Mouse (Mus musculus) G1E-ER4 (cell line): ENCODE data around the gene Nelfb. TPM values are rescaled to one million over a fixed set of nuclear protein-coding genes. Genes with fewer than 3 reads are reported as not detected.

Source experiments
- GATA1 ChIP-seq: IDR thresholded peaks from one replicate; pipeline ENCODE4 v1.8.0; 2012; ENCODE audit warnings: low read length, inconsistent platforms
- polyA plus RNA-seq: library from polyadenylated mRNA; stranded (reverse); fragments of >175 nt; gene quantifications from 2 replicates; pipeline ENCODE4 v1.2.3, GENCODE M21; 2012

Gene Nelfb
- polyA plus RNA-seq, 1 experiment, result 34.1 TPM

DNA sequence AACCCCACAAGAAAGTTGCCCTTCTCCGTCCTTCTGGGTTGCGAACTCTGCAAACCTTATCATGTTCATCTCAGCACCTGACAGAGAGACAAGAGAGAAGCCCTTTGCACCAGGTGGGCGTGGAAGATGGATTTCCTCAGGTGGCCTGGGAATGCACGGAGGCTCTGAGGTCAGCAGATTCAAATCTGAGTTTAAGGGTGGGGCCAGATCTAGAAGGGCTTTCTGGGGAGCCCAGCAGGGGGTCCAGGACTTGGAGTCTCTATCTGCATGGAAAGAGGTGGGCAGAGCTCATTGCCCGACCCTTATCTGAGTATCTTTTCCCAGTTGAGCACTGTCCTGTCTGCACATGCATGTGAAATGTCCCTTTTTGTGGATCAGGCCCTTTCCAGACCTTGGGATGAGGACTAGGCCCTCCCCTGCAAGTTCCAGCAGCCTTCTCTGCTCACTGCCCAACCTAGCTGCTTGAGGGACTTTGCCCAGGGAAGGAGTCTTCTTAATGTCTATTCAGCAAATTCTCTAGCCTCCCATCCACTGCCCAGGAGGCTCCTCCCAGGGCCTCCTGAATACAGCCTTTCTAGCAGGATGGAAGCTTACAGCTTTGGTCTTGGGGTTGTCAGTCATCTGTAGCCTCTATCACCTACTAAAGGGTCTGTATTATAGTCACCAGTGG lies 23.4 kb upstream of the Nelfb start:
- TF ChIP-seq GATA1, result no peak

DNA sequence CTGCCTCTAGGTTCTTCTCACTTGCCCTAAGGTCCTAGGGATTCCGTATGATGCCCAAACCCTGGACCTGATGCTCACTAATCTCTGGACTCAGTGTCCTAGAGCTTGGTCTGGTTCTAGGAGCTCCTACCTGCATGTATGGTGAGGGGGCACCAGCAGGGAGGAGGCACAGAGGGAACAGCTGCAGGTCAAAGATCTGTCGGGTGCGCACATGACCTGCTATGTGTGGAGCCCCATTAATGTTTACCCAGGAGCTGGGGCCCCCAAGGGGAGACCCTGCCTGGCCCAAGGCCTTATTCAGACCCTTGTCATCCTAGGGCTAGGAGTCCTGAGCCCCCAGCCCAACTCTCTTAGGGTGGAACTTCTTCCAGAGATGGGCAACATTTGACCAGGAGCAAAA lies 22.8 kb upstream of the Nelfb start, which contains the start of gene Slc34a3:
Gene Slc34a3 (minus strand): TSS at position 315 of the 400 bp plus-strand sequence.
- no peak for TF ChIP-seq GATA1

DNA sequence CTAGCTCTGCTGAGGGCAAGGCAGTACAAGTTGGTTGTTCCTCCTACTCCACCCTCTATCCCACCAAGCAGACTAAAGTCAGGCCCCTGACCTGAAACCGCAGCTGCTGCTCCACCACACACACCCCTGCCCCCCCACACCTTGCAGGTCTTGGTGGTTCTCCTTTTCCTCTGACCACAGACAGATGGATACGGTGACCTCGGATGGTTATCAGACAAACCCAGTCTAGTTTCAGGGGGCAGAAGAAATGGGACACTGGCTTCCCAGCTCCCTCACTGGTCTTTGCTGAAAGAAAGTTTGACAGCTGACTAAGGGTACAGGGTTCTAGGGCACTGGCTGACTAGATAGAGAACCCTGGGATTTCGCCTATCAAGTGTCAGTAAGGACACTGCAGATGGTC lies 22.1 kb upstream of the Nelfb start:
- peak; percentile 66 for TF ChIP-seq GATA1

DNA sequence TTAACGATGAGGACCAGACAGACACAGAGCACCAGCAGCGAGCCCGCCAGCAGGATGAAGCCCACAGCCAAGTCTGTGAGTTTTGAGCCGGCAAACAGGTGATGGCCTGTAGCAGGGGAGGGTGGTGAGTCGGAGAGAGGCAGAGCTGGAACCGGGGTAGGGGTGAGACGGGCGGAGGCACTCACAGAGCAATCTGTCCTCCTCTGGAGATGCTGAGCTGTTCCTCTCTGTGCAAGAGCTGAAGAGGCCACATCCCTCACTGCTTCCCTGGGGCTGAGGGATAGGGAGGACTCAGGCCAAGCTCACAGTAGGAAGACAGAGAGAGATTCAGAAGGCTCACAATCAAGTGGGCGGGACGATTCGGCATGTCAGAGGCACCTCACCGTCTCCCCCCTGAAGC lies 19.7 kb upstream of the Nelfb start:
- no peak for TF ChIP-seq GATA1

DNA sequence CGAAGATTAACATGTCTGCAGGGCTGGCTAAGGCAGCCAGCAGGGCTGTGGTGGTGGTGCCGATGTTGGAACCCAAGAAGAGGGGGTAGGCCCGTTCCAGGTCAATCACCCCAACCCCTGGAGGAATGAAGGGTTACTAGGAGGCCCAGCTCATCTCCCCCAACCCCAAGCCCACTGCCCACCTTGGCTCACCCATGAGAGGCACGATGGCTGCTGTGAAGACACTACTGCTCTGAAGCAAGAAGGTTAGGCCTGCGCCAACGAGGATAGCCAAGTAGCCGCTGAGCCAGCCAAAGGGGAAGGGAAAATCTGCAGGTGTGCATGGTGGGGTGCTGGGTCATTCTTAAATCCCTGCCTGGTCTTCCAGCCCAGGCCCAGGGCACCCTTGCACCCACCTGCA lies 19.3 kb upstream of the Nelfb start:
- no peak for TF ChIP-seq GATA1

DNA sequence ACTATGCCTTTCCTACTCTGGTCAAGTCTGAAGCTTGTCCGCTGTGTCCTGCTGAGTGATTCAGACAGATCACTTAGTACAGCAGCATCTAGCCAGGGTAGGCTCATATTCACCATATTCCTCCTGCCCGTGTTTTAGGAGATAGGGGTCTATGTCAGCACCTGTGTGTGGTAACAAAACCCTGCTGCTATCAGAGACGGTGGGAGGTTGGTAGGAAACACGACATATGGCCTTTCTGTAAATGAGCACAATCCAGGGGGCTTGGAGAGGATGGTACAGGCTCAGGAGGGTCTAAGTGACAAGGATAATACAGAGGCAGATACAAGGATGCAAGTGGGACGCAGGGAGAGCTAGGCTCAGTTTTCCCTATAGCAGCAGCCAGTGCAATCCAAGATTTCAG lies 18.3 kb upstream of the Nelfb start:
- TF ChIP-seq GATA1, result no peak

DNA sequence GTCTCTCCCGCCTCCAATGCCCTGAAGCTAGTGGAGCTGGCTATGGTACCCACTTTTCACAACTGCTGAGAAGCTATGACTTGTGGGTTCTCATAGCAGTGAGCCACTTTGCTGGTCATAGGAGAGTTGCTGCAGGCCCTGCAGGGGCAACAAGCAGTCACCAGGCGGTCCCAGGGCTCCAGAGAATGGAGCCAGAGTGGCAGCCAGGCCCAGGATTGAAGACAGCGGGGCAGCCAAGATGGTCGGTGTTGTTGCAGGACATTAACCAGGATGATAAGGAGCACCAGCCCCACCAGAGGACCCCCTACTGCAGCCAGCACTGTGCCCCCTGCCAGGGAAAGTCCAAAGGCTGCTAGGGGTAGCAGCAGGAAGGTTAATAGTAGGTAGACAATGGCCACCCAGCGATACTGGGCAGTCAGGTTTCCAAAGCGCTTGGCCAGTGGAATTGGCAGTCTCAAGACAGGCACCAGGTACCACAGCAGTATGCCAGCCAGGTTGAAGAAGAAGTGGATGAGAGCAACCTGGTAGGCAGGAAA lies 17.8 kb upstream of the Nelfb start:
- TF ChIP-seq GATA1, result no peak

DNA sequence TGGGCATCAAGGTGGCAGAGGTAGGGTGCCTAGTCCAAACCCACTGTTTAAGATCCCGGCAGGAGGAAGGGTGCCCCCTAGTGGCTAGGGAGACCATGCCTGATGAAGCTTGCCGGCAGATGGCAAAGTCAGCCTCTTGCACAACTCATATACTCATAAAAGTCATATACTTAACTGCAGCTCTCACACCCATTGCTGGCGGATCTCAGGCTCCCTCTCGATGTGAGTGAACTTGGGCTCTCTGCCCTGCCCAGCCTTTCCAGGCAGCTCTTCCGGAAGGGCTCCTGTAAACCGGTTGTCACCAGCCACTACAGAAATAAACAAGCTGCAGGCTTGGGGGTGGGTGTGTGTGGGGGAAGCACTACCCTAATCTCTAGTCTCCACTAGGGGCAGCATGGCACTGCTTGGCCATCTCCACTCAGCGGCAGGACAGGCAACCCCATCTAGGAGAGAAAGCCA lies 17.2 kb upstream of the Nelfb start:
- TF ChIP-seq GATA1, result no peak

DNA sequence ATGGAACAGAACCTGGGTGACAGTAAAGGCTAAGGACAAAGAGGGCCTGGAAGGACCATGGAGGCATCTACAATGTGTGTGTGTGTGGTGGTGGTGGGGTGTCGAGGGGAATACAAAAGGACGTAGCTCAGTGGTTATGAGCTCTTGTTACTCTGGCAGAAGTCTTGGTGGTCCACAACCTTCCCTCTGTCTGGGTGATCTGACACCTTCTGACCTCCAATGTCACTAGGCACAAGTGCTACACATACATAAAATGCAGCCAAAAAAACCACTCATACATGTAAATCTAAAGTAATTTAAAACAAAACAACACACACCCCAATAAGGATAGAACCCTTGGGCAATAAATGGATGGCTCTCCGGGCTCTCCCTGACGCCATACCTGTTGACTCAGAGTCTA lies 16.1 kb upstream of the Nelfb start:
- TF ChIP-seq GATA1, result no peak

DNA sequence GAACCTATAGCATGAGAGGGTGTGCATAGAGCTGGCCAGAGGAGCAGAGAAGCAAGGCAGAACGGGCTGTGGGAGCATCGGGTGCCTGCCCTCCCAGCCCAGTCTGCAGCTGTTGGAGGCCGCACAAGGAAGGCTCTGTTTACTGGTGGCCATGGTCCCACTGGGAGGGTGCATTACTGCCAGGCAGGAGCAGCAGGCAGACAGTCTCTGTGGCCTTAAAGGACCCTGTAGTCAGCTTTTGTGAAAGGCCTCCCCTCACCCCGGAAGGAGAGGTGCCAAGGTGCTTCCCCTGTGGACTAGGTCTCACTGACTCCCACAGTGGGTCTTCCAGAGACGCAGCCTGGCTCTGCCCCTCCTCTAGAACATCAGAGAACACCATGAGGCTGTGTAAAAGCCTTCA lies 15.6 kb upstream of the Nelfb start:
- TF ChIP-seq GATA1, result no peak

DNA sequence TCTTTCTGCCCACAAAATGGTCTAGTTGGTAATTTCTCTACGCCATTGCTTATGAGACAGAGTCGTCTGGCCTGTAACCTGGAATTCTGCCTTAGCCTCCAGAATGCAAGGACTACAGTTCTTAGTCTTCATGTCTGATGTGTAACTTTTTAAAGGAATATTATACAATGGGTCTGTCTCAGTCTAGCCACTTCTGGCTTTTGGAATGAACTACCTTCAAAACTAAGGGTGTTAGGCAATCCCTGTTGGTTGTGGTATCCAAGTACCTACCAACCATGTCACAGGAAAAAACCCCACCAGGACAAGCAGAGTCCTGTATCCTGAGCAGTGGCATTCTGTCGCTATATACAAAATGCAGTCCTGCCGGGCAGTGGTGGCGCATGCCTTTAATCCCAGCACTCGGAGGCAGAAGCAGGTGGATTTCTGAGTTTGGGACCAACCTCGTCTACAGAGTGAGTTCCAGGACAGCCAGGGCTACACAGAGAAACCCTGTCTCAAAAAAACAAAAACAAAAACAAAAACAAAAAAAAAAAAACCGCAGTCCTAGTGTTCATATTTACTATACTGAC lies 14.6 kb upstream of the Nelfb start:
- TF ChIP-seq GATA1, result no peak

DNA sequence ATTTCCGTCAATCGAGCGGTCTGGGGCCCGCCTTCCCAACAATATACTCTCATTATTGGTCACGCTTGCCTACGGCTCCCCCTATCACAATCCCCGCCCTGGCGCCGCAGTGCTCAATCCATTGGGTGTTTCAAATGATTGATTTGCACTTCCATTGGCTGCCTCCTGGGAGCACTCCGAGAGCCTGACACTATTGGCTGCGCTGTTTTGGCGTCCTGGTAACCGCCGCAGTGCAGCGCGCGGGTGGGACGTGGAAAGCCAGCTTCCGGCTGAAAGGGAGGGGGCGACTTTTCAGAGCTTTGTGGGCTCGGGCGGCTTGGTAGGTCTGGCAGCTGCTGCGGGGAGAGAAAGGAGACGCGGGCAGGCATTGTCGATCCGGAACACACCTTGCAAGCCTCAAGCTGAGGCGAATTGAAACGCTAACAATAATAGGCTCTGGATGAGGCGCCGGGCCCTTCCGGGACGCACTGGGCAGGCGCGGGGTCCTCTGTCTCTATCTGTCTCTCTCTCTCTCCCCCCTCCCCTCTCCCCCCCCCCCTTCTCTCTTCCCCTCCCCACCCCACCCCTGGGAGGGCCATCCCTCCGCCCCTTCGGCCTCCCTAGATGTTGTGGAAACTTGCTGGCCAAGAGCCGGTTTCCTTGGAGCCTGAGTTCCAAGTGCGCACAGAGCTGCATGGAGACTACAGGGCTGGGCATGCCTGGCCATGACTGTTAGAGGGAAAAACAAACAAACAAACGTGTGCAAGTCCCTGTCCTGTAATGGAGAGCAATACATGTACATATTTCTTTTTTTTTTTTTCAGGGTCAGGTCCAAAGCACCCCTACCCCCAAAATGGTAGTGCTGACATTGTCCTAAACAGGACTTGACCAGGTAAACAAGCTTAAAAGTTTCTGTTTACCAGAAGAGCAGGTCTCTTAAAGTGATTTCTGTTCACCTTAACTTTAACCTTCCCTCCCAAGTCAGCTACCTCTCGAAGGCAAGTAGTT lies 13.8 kb upstream of the Nelfb start:
- no peak for TF ChIP-seq GATA1

DNA sequence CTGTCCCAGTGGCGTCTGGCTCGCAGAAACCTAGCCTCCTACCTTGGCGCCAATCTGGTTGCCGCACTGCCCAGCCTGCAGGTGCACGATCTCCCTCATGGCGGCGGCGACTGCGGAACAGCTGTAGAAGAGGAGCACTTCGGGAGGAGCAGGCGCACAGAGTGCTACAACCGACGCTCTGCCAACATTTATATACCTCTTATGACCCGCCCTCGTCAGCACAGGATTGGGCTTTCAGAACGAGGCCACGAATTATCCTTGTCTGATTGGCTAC lies 13.1 kb upstream of the Nelfb start, which contains the start of gene Tubb4b:
Gene Tubb4b (minus strand): TSS at position 211 of the 274 bp plus-strand sequence.
- TF ChIP-seq GATA1, result no peak

DNA sequence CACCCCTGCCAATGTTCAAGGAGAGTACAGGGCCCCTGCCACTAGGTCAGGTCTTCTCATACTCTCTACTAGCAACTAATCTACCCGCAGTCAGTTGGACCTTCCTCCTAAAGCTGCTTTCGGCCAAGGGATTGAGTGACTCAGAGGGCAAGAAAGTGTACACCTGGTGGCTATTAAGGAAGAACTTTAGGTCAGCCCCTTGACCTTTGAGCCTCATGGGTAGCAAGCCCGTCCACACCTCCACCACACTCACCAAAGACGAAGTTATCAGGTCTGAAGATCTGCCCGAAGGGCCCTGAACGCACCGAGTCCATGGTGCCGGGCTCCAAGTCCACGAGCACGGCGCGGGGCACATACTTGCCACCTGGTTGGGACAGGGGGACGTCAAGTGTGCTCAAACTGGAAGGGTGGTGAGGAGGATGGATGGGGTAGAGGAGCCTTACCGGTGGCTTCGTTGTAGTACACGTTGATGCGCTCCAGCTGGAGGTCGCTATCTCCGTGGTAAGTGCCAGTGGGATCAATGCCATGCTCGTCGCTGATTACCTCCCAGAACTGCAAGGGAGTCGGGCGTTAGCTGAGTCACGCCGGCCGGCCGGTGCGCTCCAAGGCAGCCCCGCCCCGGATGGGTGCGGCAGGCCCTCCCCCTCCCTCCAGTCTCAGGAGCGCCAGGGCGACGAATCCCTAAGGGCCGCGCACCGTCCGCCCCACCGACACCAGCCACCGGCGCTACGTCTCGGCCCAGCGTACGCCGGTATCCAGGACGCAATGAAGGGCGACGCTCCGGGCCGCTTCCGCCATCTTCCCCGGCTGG lies 12.6 kb upstream of the Nelfb start:
- TF ChIP-seq GATA1, result no peak

DNA sequence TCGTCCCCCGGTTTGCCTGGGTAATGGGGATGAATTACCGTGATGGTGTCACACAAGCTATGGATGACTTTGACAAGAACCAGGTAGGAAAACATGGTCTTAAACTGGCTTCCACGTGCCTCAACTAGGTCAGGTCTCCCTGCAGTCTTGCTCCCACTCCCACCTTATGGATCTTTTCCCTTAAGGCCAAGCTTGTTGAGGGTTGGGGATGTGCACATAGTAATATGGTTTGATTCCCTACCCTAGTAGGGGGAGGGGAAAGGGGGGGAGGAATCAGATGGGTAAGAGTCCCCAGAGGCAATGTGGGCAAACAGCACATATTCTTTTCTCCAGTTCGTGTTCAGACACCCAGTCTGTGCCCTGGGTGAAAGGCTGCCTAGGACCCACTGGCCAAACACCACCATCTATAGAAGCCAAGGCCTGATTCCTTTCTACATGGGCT lies 10.1 kb upstream of the Nelfb start:
- TF ChIP-seq GATA1, result no peak
